Mouse (Mus musculus): ENCODE measurements around the gene Aldh3b1.
"Not testable (repeated sequence)": the region's sequence is repeated elsewhere in the genome, so short reads cannot be mapped to it uniquely, and the experiment has no call there.

Gene Aldh3b1

DNA sequence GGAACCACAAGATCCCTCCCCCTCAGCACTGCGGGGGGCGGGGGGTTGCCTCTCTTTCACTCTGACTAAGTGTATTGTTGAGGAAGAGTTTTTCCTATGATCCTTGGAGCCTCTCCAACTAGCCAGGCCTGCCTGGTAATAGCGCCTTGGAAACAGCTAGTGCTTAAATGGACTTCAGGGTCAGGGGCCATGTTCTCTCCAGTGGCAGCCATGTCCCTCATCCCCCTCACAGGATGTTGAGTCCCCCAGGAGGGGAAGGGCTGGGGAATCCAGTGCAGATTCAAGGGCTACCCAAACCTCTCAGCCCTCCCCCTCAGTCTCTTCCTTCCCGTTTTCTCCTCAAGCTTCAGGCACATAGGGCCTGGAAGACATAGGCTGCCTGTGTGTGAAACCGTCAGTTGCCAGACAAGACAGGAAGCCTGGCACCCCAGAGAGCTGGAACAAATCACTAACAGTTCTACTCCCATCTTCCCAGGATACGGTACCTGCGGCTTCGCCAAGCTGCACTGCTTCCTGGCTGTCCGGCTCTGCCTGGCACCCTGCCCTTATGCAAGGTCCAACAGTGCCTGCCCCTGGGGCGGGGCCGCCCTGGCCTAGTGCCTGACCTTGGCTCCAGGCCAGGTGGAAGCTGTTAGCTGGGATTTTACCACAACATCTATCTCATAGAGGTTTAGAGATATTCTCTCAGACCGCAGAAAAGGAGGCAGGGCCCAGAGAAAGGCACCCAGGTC, at the start of gene Aldh3b1:
Gene Aldh3b1, minus strand, starts transcription at position 598 of the 731 bp plus-strand sequence.
- in situ Hi-C loops (cut with MboI, MseI) = no loop called here

DNA sequence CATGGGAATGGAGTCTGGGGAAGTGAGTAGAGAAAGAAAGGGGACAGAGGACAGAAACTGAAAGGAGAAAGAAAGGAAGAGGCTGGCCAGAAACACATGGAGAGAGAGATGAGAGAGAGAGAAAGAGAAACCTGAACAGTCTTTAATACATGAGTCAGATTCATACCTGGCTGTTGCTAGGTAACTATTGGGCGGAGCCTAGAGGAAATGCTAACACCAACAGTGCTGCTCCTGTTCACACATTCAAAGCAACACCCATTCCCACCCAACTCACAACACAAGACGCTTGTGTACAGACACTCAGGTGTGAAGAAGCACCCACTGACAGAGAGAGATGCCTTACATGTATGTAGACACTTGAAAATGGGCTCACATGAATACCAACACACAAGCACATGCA, 46.3 kb upstream of the Aldh3b1 start:
- in situ Hi-C loops (cut with MboI, MseI) = no loop called here

DNA sequence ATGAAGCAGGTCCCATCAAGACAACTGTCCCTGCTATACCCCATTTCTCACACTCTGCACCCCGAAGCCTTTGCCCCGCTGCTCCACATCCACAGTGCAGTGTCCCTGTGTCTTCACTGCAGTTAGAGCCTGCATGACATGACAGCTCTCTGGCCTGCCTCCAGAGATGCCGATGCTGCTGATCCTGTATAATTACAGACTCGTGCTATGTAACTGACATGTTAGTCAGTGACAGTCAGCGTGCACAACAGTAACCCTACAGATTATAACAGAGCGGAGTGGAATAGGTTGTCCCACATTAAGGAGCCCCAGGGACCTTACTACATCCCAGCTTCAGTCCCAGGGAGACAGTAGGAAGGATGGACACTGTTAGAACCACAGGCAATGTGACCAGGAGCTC, 45.0 kb upstream of the Aldh3b1 start:
- in situ Hi-C loops (cut with MboI, MseI) = not testable (repeated sequence)

DNA sequence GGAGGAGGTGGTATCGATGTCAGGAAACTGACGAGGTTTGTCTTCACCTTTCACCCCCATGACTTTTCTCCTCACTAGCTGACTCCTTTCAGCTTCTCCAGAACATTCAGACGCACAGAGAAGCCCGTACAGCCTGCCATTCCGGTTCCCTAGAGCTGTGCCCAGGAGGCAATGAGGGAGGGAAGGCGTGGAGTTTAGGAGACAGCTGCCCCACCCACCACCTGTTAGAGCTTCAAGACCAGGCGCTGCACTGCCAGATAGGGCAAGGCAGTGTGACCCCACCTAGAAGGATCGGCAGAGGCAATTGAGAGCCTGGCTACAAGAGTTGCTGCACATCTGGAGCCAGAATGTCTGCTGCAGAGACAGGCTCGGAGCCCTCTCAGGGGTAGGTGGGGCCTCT, 42.6 kb upstream of the Aldh3b1 start, which contains the start of gene Aldh3b2:
Gene Aldh3b2, plus strand, starts transcription at position 100 of the 400 bp plus-strand sequence.
- in situ Hi-C loops (cut with MboI, MseI) = no loop called here

DNA sequence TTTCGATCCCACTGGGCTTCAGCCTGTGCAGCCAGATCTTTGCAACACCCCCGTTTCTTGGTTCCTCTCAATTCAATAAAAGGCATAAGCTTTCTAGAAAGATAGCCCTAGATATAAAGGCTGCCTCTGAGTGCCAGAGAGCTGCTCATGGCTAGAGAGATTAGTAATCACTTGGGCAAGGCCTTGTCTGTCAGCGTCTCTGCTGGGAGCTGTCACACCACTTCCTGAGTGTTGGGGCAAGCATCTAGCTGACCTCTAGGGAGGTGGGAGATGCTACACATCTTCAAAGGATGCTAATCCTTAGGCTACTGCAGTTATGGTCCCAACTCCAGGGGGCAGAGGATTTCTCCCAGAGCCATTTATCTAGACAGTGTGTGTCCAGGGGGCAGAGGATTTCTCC, 37.6 kb upstream of the Aldh3b1 start:
- in situ Hi-C loops (cut with MboI, MseI) = no loop called here

DNA sequence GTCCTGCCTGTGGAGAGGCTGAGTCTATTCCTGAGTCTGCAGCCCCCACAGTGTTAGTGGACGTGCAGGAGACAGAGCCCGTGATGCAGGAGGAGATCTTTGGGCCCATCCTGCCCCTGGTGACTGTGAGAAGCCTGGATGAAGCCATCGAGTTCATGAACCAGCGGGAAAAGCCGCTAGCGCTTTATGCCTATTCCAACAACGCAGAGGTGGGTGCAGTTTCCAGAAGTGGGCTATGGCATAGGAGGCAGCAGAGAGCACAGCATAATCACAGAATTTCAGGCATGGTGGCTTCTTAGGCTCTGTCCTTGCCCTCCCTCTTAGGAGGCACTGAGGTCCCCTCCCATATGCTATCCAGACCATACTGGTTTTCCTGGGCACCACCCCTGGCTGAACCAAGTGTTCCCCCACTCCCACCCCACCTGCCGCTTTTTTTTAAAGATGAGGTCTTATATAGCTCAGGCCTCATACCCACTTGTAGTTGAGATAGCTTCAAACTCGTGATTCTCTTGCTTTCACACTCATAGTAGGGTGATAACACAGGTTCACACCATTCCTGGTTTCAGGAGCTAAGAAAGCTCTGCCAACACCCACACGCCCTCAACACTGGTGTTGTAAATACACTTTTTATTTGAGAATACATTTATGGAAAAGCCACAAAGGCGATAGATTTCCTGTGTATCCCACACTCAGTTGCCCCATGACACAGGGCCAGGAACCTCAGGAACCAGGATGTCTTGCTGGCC, 36.9 kb upstream of the Aldh3b1 start:
- in situ Hi-C loops (cut with MboI, MseI) = no loop called here

DNA sequence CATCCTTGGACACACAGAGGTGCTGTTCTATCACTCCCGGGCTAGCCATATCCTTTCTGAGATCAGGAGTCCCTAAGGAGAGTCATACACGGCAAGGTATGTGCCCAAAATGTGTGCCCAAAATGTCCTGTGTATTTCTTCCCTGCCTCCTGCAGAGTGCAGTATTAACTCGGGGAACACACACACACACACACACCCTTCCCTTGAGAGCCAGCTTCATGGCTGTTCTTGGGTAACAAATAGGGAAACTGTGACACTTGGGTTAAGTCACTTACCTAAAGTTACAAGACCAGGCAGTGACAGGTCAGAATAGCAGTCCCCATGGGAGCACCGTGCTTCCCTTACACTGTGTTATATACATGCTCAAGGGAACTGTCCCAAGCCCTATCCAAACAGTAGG, 34.4 kb upstream of the Aldh3b1 start:
- in situ Hi-C loops (cut with MboI, MseI) = no loop called here

DNA sequence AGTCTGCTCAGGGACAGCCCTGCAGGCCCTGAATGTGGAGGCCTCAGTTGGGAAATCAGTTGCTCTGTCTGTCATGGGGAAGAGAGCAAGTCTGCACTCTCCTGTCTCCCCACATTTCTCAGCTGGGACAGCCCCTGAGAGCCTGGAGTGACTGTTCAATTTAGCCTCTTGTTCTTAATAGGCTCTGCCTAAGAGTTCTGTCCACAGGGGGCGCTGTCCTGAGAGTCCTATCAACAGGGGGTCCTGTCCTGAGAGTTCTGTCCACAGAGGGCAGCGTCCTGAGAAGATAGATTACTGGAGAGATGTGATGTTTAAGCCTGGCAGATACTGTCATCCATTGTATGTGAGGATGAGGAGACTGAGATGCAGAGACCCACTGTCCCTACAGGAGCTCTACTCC, 32.9 kb upstream of the Aldh3b1 start:
- in situ Hi-C loops (cut with MboI, MseI) = no loop called here

DNA sequence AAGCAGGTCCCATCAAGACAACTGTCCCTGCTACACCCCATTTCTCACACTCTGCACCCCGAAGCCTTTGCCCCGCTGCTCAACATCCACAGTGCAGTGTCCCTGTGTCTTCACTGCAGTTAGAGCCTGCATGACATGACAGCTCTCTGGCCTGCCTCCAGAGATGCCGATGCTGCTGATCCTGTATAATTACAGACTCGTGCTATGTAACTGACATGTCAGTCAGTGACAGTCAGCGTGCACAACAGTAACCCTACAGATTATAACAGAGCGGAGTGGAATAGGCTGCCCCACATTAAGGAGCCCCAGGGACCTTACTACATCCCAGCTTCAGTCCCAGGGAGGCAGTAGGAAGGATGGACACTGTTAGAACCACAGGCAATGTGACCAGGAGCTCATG, 32.2 kb upstream of the Aldh3b1 start:
- in situ Hi-C loops (cut with MboI, MseI) = not testable (repeated sequence)

DNA sequence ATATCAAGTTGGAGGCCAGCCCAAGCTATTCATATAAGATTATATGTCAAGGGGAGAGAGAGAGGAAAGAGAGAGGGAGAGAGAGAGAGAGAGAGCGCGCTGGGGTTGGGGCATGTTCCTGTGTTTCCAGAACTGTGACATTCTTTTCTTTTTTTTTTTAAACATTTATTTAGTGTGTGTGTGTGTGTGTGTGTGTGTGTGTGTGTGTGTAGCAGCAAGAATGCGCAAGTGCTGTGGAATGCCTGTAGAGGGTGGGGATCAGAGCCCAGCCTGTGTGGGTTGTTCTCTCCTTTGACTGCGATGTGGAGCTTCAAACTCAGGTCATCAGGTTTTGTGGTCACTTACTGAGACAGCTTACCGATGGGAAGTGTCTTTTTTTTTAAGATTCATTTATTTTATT, 30.6 kb upstream of the Aldh3b1 start:
- in situ Hi-C loops (cut with MboI, MseI) = no loop called here

DNA sequence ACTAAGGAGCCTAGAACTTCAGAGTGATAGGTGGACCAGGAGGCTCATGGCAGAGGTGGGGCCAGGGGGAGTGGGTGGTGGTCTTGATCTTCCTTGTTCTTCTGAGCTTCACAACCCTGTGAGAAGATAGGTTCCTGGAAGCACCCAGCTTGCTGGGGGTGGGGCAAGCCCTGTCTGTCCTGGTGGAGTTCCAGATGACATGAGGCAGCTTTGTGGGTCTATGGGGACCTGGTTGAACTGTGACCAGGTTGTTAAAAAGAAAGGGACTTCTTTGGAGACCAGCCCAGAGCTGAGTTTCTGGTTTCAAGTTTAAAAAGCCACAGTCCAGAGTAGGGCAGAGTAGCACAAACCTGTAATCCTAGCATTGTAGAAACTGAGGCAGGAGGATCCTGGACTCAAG, 29.4 kb upstream of the Aldh3b1 start:
- in situ Hi-C loops (cut with MboI, MseI) = no loop called here

DNA sequence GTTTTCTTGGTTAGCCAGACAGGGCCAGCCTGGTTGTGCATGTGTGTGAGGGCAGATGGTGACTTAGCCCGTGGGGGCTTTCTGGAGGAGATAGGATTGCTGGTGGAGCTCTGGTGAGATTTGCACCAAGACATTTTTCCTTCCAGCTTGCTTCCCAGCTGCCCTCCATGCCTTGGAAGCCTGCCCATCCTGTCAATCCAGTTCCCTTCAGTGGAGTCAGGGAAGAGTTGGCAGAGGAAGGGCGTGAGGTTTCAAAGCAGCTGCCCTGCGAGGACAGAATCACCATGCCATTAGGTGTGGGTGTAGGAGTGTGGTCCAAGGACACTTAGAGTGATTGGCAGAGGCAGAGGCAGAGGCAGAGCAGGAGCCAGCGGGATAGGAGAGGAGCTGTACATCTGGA, 28.9 kb upstream of the Aldh3b1 start, which contains the start of gene Aldh3b3:
Gene Aldh3b3, plus strand, starts transcription at position 176 of the 400 bp plus-strand sequence.
- in situ Hi-C loops (cut with MboI, MseI) = no loop called here

DNA sequence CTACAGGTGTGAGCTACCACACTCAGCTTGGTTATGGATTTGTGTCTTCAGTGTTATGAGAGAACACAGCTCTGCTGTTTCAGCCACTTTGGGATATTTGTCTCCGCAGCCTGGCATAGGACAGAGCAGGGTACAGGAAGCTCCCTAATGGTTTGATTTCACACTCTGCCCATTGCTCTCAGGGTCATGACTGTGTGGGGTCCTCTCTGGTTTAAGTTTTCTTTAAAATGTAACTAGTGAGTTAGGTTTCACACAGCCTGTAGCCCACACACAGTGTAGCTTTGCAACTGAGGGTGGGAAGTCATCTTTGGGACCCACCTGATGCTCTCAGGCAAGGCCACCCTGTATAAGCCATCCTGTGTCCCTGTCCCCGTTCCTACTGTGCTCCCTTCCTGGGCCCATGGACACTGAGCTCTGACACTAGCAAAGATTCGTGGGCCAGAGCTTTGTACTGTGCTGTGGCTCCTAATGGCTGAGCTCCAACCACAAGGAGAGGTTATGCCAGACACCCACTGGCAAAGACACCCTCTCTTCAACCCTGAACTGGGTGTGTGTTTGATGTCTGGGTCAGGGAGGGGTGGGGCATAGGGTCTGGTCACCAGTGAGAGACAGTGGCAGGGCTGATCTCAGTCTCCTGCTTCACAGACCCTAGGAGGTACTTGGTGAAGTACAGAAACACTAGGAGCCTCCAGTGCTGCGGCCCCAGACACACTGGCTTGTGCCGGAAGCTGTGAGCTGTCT, 27.9 kb upstream of the Aldh3b1 start:
- in situ Hi-C loops (cut with MboI, MseI) = not testable (repeated sequence)

DNA sequence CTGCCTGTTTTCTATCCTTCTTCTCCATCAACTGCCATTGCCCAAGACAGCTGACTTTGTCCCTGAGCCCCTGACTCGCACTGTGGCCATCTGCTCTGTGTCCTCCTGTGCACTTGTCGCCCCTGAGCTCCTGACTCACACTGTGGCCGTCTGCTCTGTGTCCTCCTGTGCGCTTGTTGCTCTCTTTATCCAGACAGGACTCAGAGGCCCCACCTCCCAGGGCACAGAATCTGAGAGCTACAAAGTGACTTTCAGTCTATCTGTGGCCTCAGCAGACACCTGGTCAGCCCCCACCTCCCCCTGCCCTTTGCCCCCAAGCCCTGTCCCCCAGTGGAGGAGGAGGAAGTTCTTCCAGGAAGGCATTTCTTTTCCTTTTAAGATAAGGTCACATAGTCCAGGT, 26.2 kb upstream of the Aldh3b1 start:
- in situ Hi-C loops (cut with MboI, MseI) = no loop called here

DNA sequence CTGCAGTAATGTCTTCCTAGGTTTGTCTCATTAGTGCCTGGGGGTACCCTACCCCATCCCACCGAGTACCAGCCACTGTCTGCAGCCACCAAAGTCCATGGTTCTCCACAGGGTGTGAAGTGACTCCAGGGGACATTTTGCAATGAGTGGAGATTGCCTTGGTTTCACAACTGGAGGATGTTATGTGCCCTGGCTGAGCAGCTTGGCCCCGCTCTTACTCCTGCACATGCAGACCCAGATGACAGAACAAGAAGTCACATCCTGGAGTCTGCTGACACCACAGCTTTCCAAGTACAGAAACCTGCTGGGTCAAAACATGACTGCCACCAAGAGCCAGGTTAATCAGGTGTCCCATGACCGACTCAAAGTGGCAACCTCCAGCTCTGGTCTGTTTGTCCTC, 25.4 kb upstream of the Aldh3b1 start:
- in situ Hi-C loops (cut with MboI, MseI) = no loop called here

DNA sequence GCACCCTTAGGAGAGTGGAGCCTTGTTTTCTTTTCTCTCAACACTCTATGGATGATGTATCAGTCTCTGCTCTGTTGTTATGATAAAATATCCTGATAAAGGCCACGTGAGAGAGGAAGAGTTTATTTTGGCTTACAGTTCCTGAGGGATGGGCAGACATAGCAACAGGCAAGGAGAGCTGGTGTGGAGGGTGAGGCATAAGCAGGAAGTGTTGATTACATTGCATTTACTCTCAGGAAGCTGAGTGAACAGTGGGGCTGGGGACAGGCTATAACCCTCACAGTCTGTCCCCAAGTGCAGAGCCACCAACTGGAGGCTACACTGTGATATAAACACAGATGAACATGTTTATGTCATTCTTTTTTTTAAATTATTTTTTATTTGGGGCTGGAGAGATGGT, 22.5 kb upstream of the Aldh3b1 start:
- in situ Hi-C loops (cut with MboI, MseI) = no loop called here

DNA sequence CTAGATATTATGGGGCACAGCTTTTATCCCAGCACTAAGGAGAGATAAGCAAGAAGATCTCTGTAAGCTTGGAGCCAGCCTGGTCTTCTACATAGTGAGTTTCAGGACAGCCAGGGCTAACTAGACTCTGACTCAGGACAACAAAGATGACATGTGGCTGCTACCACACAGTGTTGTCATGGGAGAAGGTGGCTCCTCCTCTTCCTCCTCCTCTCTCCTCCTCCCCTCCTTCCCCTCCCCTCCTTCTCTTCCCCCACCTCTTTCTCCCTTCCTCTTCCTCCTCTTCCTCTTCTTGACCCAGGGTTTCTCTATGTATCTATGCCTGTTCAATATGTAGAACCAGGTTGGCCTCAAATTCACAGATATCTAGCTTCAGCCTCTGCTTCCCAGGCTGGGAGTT, 21.9 kb upstream of the Aldh3b1 start:
- in situ Hi-C loops (cut with MboI, MseI) = no loop called here

DNA sequence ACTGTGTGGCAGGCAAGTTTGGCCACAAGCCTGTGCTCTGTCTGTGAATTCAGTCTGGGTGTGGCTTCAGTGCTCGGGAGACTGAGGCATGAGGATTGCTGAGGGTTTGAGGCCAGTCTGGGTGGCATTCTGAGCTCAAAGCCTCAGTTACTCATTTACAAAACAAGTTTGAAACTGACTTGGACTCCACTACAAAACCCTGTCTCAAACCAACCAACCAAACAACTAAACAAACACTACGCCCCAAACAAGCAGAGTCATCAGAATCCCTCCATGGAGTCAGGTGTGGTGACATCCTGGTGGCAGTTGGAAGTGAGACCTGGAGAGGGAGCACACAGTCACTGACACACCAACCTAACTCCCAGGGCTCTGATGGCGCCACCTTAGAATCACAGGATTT, 20.7 kb upstream of the Aldh3b1 start:
- in situ Hi-C loops (cut with MboI, MseI) = no loop called here

DNA sequence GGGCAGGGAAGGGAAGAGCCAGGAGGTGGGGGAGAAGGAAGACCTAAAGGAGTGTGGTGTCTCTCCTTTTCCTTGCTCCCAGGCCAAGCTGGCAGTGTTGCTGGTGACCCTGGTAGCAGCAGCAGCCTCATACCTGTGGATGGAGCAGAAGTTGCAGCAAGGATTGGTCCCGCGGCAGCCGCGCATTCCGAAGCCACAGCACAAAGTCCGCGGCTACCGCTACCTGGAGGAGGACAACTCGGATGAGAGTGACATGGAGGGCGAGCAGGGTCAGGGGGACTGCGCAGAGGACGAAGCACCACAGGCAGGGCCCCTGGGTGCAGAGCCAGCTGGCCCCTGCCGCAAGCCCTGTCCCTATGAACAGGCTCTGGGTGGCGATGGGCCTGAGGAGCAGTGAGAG, 18.9 kb upstream of the Aldh3b1 start:
- in situ Hi-C loops (cut with MboI, MseI) = no loop called here

DNA sequence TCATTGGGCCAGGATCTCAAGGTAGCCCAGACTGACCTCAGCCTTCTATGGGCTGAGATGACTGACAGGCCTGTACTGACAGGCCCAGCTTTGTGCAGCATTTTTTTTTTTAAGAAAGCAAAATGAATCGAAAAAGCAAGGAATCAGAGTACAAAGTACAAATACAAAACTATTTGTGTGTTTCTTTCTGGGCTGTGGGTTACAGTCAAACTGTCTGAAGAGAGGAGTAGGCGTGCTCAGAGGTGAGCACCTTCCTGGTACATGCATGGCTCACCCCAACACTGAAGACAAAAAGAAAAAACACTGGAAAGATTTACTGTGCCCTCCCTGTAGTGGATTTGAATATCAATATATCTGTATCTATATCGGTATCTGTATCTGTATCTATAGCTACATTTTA, 18.2 kb upstream of the Aldh3b1 start:
- in situ Hi-C loops (cut with MboI, MseI) = no loop called here

DNA sequence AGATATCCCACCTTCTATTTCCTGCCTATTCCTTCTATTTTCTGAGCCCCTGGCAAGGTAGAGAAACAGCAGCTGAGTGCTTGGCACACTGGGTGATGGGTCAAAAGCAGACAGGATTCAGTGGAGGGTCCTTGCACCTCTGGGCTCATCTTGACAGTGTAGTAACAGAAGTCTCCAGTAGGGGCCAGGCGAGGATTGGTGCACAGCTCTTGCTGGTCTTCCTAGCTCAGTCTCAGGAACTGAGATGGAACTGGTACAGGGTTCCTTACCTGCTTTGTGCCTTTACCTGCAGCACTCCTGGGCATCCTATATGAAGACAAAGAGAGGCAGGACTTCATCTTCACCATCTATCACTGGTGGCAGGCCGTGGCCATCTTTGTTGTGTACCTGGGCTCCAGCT, 17.1 kb upstream of the Aldh3b1 start:
- in situ Hi-C loops (cut with MboI, MseI) = no loop called here

DNA sequence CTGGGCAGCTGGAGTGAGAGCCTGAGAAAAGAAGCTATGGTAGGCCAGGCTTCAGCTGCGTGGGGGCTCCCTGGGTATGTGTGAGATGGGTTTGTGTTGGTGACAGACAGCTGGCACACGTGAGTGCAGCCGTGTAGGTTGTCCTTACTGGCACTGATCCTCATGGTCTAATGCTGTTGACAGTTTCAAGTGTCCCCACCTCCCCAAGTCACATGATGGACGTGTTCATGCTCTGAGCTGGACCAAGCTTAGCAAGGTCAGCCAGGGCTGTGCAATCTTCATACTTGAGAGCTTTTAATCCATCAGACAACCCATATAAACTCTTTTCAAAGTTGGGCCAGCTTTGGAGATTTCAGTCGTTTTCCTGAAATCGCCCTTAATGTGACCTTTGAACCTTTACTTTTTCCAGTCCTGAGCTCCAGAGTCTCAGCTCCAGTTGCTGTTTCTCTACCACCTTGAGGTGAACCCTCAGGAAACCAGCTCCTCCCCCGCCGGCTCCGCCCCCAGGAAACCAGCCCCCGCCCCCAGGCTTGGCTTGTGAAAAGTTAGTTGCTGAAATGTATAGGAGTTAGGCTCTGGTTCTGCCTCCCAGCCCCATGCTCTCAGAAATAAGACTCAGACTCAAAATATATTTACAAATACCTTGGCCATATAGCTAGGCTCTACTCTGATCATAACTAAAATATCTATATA, 16.4 kb upstream of the Aldh3b1 start:
- in situ Hi-C loops (cut with MboI, MseI) = no loop called here

Measured in regulatory T cell (primary cell).